Mouse (Mus musculus) testis, postnatal 14 days (tissue): ENCODE measurements at regions not wholly inside any gene's neighbourhood (a gene's known extent, or its start where the extent isn't known, plus 50 kb on each side); places are given as distances from the start of the nearest gene placed in this dataset.

Experiments used
- DNase-seq: peaks from one replicate; pipeline ENCODE4 v3.0.0; 2021; ENCODE audit warnings: low spot score

GRCm38 (mm10) chr2:138820489-138820888 lies 564.1 kb downstream of the Btbd3 start:
- no peak for DNase-seq

GRCm38 (mm10) chr2:138824873-138825272 lies 568.5 kb downstream of the Btbd3 start:
- DNase-seq: no peak

DNA sequence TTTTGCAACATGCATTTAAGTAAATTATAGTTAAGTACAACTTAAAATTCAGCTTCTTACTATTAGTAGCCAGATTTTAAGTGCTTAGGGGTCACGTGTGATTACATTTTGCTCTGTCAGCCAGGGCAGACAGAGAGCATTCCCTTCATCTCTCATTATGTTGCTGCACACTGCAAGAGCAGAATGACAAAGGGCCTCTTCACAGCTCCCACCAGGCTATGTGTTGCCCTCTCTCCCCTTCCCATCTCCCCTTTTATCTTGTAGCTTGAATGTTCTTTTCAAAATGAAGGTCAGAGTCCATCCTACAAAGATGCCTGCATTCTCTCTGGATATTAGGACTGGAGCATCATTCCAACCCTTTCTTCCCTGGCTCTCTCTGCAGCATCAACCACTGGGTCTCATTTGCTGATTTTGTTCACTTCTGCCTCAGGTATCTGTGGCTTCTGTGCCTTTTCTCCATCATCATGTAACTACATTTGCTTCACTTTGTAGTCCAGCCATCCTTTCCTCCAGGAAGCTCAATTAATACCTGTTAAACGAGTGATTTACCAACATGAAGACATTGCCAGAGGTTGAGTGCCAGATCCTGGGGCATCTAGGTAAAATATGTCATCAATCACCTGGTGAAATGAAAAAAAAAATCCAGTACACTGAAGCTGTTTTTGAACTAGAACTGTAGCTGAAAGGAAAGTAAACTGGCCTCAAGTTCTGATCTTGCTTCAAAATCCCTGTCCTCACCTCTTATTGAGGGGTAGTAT lies 571.6 kb downstream of the Btbd3 start:
- DNase-seq: no peak

DNA sequence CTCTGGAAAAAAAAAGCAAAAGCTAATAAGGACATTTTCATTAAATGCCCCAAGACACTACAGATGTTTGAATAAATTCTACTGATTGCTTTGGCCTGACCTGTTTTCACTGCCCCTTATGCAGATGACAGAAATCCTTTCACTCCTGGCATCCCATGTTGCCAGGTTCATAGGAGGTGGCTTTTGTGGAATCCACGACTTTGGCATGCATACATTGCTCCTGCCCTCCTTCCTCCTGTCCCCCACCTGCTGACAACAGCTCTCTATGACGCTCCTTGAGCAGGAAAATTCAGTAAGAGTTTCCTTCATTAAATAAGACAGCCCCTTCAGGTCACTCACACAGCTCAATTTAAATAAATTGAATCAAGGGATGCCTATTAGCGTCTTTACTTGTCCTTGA lies 582.5 kb downstream of the Btbd3 start:
- no peak for DNase-seq

DNA sequence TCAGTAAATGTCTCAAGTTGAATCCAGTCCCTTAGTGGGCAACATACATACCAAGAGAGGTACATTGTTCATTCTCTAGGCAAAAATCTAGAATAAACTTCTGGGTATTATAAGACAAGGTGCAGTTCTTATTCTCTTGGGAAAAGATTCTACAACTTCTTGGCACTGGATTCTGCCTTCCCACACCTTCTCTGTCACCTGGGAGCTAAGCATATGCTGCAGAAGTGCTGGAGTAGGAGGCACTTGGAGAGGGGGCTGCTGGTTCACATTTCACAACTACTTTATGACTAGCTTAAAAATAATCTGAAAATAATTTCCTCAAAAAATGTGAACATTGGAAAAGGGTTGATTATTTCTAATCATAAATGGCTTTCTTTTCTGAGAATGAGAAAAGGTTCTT lies 602.8 kb downstream of the Btbd3 start:
- DNase-seq: no peak

DNA sequence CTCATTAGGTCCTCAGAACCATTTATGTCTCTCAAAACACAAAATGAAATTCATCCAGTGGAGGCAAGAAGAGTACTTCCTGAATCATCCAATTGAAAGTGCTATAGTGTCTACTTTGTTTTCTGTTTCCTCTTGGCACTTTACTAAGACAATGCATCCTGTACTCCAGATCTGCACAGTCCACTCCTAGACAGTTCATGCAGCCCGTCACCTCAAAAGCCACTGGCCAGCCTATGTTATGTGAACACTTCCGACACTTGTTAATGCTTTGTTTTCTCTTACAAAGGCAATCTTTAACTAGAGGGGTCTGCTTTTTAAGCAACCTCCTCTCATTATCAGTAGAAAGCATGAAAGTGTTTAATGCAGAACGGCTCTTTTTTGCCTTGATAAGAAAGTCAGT lies 597.1 kb upstream of the Sptlc3 start:
- DNase-seq: no peak

GRCm38 (mm10) chr2:138897101-138897500 lies 596.6 kb upstream of the Sptlc3 start:
- DNase-seq: no peak

- no peak for DNase-seq
Observed at GRCm38 (mm10) chr2:138937165-138937564, 556.5 kb upstream of the Sptlc3 start.

DNA sequence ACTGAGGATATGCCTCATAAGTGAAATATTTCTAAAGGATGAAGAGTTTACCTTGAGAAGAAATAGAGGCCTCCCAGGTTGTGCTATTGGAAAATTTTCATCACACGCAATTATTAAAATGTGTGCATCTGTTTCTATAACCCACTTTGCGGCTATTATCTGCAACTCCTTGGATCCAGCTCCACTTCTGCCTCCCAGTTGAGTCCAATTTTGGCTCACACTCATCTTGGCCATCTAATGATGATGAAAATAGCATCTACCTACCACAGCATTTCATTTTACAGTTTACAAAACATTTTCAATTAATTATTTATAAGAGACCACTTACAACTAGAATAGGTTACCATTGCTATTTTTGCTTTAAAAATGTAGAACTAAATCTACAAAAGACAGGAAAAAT lies 554.3 kb upstream of the Sptlc3 start:
- DNase-seq: no peak

DNA sequence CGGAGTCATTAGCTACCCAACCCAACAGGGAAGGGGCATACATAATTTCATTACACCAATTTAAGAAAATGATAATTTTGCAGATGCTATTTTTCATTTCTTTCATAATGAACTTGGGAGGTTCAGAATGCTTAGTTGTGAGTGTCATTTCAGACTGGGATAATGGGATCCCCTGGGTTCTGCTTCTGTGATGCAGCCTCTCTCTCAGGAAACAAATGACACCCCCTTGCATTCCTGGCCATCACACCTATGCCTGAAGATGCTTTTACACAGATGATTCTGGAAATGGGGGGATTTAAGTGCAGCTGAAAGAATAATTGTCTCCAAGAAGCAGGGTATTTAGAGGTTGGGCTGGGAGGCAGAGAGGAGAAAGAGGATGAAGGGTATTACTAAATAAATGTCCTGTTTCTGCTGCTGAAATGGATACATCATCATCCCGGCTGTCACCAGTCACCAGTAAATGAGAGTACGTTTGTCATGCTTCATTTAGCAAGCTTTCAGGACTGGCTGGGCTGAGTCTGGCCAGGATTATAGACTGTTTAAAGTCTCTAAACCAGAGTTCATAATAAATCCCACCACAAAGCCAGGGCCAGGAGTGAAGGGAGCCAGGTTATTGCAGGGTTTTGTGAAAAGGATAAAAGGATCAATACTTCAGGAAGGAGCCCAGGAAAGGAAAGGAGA lies 527.5 kb upstream of the Sptlc3 start:
- DNase-seq: no peak

GRCm38 (mm10) chr2:138974548-138974947 lies 519.2 kb upstream of the Sptlc3 start:
- DNase-seq: no peak

- no peak for DNase-seq
Observed at GRCm38 (mm10) chr2:138990031-138990430, 503.7 kb upstream of the Sptlc3 start.

GRCm38 (mm10) chr2:139032105-139032812 lies 461.5 kb upstream of the Sptlc3 start:
- DNase-seq: no peak

- no peak for DNase-seq
Observed at GRCm38 (mm10) chr2:139034800-139035199, 458.9 kb upstream of the Sptlc3 start.

DNA sequence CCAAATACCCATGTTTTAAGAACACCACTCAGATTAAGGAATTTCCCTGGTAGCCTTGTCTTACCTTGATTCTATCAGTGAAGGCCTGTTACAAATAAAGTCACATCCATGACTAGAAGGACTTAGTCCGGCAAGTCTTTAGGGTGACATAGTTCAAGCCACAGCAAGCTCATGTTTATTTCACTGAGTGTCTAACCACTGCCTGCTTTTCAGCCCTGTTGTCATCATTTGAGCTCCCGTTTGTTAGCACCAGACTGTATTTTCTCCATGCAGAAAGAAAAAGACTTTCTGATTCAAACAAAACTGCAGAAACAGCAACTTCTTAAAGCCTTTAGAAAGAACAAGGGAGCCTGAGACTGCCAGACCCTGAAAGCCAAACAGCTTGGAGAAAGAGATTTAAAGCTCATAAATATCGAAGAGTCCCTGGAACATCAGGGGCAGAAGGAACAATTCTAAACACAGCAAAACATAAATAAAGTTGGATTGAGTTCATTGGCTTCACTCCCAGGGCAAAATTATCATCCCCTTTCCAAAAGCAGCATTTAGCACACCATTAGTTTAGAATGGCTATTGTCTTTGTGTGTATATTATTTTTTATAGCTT lies 451.9 kb upstream of the Sptlc3 start:
- DNase-seq: no peak

DNA sequence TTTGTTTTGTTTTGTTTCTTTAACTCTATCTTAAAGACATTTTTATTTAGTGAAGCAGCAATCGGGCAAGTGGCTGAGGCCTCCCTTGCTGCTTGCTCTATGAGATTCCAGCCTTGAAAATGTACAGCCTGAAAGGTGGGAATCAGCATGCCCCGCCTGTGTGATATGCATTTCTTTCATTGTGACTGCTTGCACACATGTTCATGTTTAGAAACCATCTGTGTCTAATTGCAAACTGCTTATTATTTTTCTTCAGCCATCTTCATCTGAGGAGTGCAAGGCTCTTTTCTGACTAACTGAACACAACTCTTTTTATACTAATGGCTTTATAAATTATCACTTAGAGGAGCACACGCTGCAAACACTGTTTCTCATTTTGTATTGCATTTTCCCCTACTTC lies 449.0 kb upstream of the Sptlc3 start:
- no peak for DNase-seq

GRCm38 (mm10) chr2:139055249-139055648 lies 438.5 kb upstream of the Sptlc3 start:
- DNase-seq: no peak

DNA sequence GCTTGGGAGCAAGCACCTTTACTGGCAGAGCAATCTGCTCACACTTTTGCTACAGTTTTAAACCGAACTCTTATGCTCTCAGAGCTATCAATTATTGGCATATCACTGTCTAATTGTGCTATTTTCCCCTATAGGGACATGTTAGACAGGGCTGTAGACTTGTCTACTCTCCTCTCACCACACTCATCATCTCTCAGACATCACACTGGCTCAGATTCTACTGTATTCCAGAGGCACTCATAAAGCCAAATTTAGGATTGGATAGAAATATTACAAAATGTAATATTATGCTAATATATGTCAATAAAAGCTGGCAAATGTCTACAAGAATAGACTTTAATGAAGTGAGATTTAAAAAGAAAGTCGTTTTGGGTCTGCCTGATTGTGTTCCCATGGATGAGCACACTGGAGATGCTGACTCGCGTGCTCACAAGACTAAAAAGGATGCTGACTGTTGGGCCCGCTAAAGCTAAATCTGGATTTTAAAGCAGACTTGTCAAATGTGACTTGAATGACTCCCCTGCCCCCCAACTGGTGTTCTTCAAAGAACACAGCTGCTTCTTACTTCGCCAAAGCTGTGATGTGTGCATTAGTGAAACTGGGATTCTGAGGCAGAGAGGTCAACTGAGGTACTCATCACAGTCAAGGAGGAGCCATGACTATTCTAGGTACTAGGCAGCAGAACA lies 424.3 kb upstream of the Sptlc3 start:
- no peak for DNase-seq

- DNase-seq: no peak
Observed at GRCm38 (mm10) chr2:139071690-139072089, 422.0 kb upstream of the Sptlc3 start.

DNA sequence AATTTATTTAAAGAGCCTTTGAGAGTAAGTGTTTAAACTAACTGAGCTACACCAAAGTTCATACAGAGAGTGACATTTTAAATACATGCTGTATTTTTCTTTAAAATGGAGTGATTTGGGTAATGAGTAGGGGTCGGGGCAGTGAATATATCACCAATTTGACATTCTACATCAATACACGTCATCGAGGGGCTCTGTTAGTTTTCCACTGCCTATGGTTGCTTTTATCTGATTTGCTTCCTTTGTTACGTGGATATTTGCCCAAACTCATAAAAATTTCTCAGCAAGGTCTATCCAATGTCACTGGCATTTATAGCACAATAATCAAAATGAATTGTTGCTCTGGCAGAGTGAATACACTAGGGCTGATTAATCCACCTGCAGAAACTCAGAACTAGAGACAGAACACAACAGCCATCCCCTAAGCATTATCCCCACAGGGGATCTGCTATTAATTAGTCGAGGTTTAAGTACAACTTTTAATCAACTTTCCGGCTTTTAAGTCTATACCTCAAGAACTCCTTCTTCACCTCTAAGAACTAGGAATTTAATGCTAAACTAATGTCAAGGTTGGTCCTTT lies 400.1 kb upstream of the Sptlc3 start:
- no peak for DNase-seq

DNA sequence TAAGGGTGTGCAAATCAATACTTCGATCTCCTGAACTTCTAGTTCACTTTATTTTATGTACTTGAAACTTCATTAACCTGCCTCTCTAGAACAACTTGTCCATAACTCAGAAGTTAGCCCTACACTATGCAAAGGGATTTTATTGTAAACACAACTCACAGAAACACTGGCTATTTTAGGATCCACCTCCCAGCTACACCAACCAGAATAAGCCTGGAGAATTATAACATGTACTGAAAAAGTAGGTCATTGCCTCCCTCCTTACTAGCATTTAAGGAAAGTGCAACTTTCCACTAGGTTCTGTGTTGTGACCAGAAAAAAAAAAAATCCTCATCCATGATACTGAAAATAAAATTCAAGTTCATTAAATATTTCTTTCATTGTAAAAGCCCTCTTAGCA lies 382.0 kb upstream of the Sptlc3 start:
- DNase-seq: no peak

DNA sequence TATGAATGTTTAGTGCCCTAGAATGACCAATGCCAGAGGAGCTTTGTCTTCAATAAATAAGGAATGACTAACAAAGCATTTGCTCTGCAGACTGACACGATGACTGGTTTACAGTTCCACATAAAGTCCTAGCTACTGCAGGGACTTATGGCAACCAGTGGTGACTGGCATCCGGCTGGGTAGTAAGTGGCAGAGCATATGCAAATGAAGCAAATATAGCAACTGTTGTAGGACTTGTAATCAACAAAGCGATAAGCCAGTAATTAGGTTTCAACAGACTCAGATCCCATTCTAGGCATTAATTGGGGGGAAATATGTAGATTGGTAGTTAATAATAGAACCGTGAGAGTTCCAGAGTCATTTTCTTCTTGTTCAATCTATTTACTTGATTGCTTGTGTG lies 379.2 kb upstream of the Sptlc3 start:
- no peak for DNase-seq
